Mouse (Mus musculus): ENCODE results near the gene Alox5. TPM values are rescaled to one million over a fixed set of nuclear protein-coding genes. Genes with fewer than 3 reads are reported as not detected.

Gene Alox5
- polyA plus RNA-seq, 1 experiment, result 0.74 TPM

DNA sequence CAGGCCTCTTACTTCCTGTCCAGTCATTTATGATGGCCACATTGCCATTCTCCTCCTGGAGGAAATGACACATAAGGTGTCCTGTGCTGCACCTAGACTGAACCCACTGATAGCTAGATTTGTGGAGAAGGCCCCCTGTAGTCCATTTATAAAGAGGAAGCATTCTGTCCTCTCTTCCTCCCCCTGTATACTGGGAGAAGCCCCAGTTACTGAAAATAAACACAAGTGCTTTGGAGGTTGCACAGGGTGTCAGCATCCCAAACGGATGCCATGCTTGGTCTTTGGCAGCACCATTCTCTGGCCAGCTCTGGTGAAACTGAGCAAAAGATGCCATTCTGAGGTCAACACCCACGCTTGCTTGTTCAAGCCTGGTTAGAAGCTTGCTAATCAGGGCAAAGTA, 1.7 kb downstream of the Alox5 start:
- TF ChIP-seq POLR2A (IDR thresholded peaks at IDR 0.05; ENCODE audit: borderline replicate concordance, insufficient read depth, low read length) (no peak), CTCF (IDR thresholded peaks at IDR 0.05; ENCODE audit: borderline replicate concordance, insufficient read depth, low read depth, low read length) (no peak)
- Histone ChIP-seq H3K27ac (ENCODE audit: insufficient read depth, low read length) (no peak overlapping the region), H3K4me3 (replicated peaks; ENCODE audit: insufficient read depth, low read depth, low read length) (no peak overlapping the region), H3K4me1 (ENCODE audit: control insufficient read depth, insufficient read depth, low read length) (no peaks in the 10 kb centered on the region), H3K27me3 (ENCODE audit: control insufficient read depth, insufficient read depth, low read length) (no peaks in the 10 kb centered on the region; the same call in 1 of the 2 replicates)
- 74% methylated on average over 2 of the region's 2 CpGs for WGBS
- no peak for DNase-seq

DNA sequence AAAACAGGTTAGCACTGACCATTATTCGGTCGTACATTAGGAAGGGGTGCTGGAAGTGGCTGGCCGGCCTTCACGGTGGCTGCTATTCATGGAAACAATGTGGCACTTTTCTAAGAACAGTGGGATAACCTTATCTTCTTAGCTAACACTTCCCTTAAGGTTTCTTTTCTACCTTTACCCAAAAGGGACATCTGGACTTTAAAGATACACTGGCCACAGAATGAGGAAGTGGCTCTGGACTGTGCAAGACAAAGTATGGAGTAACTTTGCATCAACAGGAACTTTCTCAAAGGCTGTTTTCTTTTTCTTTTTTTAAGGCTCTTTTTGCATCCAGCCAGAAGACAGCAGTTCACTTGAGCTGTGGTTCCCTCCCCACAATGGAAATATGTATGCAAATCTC, 2.2 kb downstream of the Alox5 start:
- no peak for DNase-seq
- Histone ChIP-seq H3K27ac (ENCODE audit: insufficient read depth, low read length) (no peak overlapping the region), H3K4me3 (replicated peaks; ENCODE audit: insufficient read depth, low read depth, low read length) (no peak overlapping the region), H3K4me1 (ENCODE audit: control insufficient read depth, insufficient read depth, low read length) (no peaks in the 10 kb centered on the region), H3K27me3 (ENCODE audit: control insufficient read depth, insufficient read depth, low read length) (no peaks in the 10 kb centered on the region; the same call in 1 of the 2 replicates)
- no peak for TF ChIP-seq CTCF (IDR thresholded peaks at IDR 0.05; ENCODE audit: borderline replicate concordance, insufficient read depth, low read depth, low read length)
- TF ChIP-seq POLR2A (IDR thresholded peaks at IDR 0.05; ENCODE audit: borderline replicate concordance, insufficient read depth, low read length), result no peak
- 81% methylated on average over 4 of the region's 4 CpGs for WGBS

DNA sequence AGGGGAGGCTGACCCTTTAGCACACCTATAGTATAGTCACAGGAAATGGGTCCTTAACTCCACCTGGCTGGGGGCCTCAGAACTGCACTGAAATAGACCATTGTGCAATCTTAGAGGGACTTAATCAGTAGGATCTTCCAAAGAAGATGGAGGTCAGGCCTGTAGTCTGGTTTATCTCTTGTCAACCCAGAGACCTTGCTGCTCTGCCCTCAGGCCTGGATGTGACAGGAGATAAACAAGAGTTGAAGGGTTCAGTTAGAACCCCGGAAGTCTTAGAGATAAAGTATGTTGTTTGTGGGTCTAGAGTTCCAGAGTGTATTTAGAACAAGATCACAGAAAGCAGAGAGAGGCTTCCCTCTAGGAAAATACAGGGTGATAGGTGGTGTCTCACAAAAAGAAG, 4.5 kb downstream of the Alox5 start:
- no peaks in the 10 kb centered on the region for H3K4me1 ChIP-seq (ENCODE audit: control insufficient read depth, insufficient read depth, low read length)
- no peak overlapping the region for H3K27ac ChIP-seq (ENCODE audit: insufficient read depth, low read length)
- no peak for DNase-seq
- 97% methylated on average over 1 of the region's 1 CpGs for WGBS
- H3K4me3 ChIP-seq (replicated peaks; ENCODE audit: insufficient read depth, low read depth, low read length), result no peak overlapping the region
- no peak for TF ChIP-seq POLR2A (IDR thresholded peaks at IDR 0.05; ENCODE audit: borderline replicate concordance, insufficient read depth, low read length)
- no peak for TF ChIP-seq CTCF (IDR thresholded peaks at IDR 0.05; ENCODE audit: borderline replicate concordance, insufficient read depth, low read depth, low read length)
- H3K27me3 ChIP-seq (ENCODE audit: control insufficient read depth, insufficient read depth, low read length), result no peaks in the 10 kb centered on the region

DNA sequence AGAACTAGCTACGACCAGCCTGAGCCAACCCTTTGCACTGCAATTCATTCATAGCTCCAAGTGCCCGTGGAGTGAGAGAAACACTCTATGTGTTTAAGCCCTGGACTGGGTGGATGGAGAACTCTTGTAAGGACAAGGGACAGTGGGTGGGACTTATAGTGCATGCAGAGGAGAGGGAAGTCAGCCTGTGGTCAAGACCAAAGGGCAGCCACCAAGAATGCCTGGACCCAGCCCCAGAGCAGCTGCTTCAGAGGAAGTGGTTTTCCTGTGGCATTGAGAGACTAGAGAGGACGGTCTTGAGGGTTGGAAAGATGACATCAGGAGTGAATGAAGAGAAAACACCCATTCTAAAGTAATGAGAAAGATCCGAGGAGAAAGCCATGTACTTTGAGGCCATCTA, 5.2 kb downstream of the Alox5 start:
- Histone ChIP-seq H3K27me3 (ENCODE audit: control insufficient read depth, insufficient read depth, low read length) (no peaks in the 10 kb centered on the region), H3K4me1 (ENCODE audit: control insufficient read depth, insufficient read depth, low read length) (no peaks in the 10 kb centered on the region), H3K4me3 (replicated peaks; ENCODE audit: insufficient read depth, low read depth, low read length) (no peak overlapping the region), H3K27ac (ENCODE audit: insufficient read depth, low read length) (no peak overlapping the region)
- DNase-seq, result no peak
- no peak for TF ChIP-seq CTCF (IDR thresholded peaks at IDR 0.05; ENCODE audit: borderline replicate concordance, insufficient read depth, low read depth, low read length)
- no peak for TF ChIP-seq POLR2A (IDR thresholded peaks at IDR 0.05; ENCODE audit: borderline replicate concordance, insufficient read depth, low read length)
- WGBS, result 83% methylated on average over 4 of the region's 4 CpGs

DNA sequence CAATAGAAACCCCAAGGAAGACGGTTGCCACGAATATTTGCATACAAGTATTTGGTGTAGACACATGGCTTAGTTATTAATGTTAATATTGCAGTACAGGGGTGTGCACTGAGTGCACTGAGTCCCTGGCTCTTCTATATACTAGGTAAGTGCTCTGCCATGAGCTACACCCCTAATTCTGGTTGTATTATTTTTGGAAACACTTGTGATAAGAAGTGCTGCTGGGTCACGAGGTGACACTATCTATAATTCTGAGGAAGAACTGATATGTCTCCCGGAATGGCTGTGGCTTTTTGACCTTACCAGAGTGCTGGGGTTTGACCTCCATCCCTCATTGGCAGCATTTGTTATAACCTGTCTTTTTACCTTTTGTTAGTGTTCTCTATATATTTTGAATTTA, 20.1 kb downstream of the Alox5 start:
- H3K27ac ChIP-seq (ENCODE audit: insufficient read depth, low read length), result no peak overlapping the region
- H3K4me1 ChIP-seq (ENCODE audit: control insufficient read depth, insufficient read depth, low read length), result no peaks in the 10 kb centered on the region
- DNase-seq, result no peak
- no peak overlapping the region for H3K4me3 ChIP-seq (replicated peaks; ENCODE audit: insufficient read depth, low read depth, low read length)
- WGBS, result 88% methylated on average over 4 of the region's 4 CpGs
- no peaks in the 10 kb centered on the region for H3K27me3 ChIP-seq (ENCODE audit: control insufficient read depth, insufficient read depth, low read length)
- TF ChIP-seq POLR2A (IDR thresholded peaks at IDR 0.05; ENCODE audit: borderline replicate concordance, insufficient read depth, low read length) (no peak), CTCF (IDR thresholded peaks at IDR 0.05; ENCODE audit: borderline replicate concordance, insufficient read depth, low read depth, low read length) (no peak)

DNA sequence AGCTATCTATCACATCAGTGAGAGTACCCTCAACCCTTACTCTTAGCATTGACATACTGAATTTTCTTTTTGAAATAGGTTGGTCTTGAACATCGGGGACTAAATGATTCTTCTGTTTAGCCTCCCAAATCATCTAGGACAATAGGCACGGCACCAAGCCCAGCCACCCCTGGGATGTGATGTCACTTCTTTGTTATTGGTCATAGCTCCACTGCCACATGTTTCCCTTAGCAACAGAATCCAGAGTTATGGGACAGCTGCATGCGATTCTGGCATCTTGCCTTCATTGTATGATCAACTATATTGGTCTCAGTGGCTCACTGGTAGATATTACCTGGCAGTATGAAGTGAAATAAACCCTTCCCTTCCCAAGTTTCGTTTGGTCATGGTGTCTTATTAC, 20.5 kb downstream of the Alox5 start:
- no peaks in the 10 kb centered on the region for H3K27me3 ChIP-seq (ENCODE audit: control insufficient read depth, insufficient read depth, low read length)
- TF ChIP-seq POLR2A (IDR thresholded peaks at IDR 0.05; ENCODE audit: borderline replicate concordance, insufficient read depth, low read length), result no peak
- TF ChIP-seq CTCF (IDR thresholded peaks at IDR 0.05; ENCODE audit: borderline replicate concordance, insufficient read depth, low read depth, low read length), result no peak
- 54% methylated on average over 4 of the region's 4 CpGs for WGBS
- no peak overlapping the region for H3K4me3 ChIP-seq (replicated peaks; ENCODE audit: insufficient read depth, low read depth, low read length)
- no peaks in the 10 kb centered on the region for H3K4me1 ChIP-seq (ENCODE audit: control insufficient read depth, insufficient read depth, low read length)
- no peak overlapping the region for H3K27ac ChIP-seq (ENCODE audit: insufficient read depth, low read length)
- DNase-seq, result no peak

DNA sequence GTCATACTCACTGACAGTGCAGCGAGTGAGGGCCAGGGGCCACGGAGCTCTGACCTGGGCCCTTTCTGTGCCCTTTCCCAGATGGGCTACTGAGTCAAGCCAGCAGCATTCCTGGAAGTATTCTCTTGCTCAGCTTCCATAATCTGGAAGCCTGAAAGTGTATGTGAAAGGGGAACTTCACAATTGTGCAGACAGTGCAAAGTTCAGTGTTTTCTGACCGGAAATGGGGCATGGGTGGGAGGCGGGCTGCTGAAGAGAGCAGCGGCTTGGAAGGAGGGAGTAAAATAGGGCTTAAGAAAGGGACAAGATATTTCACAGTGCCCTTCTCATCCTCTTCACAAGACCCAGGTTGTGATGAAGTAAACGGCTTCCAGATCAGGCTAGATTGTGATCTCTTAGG, 21.4 kb downstream of the Alox5 start:
- WGBS, result 93% methylated on average over 6 of the region's 6 CpGs
- DNase-seq, result no peak
- Histone ChIP-seq H3K4me3 (replicated peaks; ENCODE audit: insufficient read depth, low read depth, low read length) (no peak overlapping the region), H3K27me3 (ENCODE audit: control insufficient read depth, insufficient read depth, low read length) (no peaks in the 10 kb centered on the region), H3K27ac (ENCODE audit: insufficient read depth, low read length) (no peak overlapping the region), H3K4me1 (ENCODE audit: control insufficient read depth, insufficient read depth, low read length) (no peaks in the 10 kb centered on the region)
- TF ChIP-seq CTCF (IDR thresholded peaks at IDR 0.05; ENCODE audit: borderline replicate concordance, insufficient read depth, low read depth, low read length), result no peak
- no peak for TF ChIP-seq POLR2A (IDR thresholded peaks at IDR 0.05; ENCODE audit: borderline replicate concordance, insufficient read depth, low read length)

DNA sequence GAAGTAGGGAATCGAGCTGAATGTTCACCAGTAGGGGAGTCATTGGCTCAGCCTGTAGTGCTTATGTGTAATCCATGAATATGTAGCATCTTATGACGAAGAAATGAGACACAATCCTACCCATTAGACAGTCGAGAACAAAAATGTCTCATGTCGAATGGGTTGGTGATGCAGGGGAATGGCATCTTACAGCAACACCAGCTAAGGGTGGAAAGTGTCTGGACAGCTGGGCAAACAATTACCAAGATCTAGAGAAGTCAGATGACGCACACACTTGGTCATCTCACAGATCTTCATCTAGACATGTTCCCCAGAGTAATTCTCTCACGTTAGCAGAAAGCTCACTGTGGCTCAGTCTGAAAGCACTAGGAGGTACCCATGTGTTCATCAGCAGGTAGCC, 22.1 kb downstream of the Alox5 start:
- Histone ChIP-seq H3K4me1 (ENCODE audit: control insufficient read depth, insufficient read depth, low read length) (no peaks in the 10 kb centered on the region), H3K4me3 (replicated peaks; ENCODE audit: insufficient read depth, low read depth, low read length) (no peak overlapping the region), H3K27ac (ENCODE audit: insufficient read depth, low read length) (no peak overlapping the region), H3K27me3 (ENCODE audit: control insufficient read depth, insufficient read depth, low read length) (no peaks in the 10 kb centered on the region)
- TF ChIP-seq CTCF (IDR thresholded peaks at IDR 0.05; ENCODE audit: borderline replicate concordance, insufficient read depth, low read depth, low read length) (no peak), POLR2A (IDR thresholded peaks at IDR 0.05; ENCODE audit: borderline replicate concordance, insufficient read depth, low read length) (no peak)
- no peak for DNase-seq
- WGBS, result 73% methylated on average over 6 of the region's 6 CpGs
